Mouse (Mus musculus) inflammation-experienced regulatory T-cells, adult 16 weeks (primary cell): ENCODE measurements around the gene Olfr1173. TPM values are rescaled to one million over a fixed set of nuclear protein-coding genes. Genes with fewer than 3 reads are reported as not detected.

Experiments
- polyA plus RNA-seq: library from polyadenylated mRNA; unstranded; fragments of 100-300 nt; shearing (Covaris generic); gene quantifications from one replicate; pipeline ENCODE4 v1.2.1, GENCODE M21; 2017

Olfr1173 gene
- not detected for polyA plus RNA-seq

GRCm38 (mm10) chr2:88279775-88280174 lies at the start of gene Olfr1173:
Olfr1173 (minus strand) TSS chr2:88279875.

GRCm38 (mm10) chr2:88327115-88327514 lies 47.4 kb upstream of the Olfr1173 start, which contains the start of gene Olfr1175-ps:
Olfr1175-ps (minus strand) TSS chr2:88327215.

GRCm38 (mm10) chr2:88315035-88315434 lies 35.4 kb upstream of the Olfr1173 start, which contains the start of gene Olfr1174-ps:
Olfr1174-ps (minus strand) TSS chr2:88315135.

GRCm38 (mm10) chr2:88228234-88228633 lies 51.4 kb downstream of the Olfr1173 start, which contains the start of gene Olfr1170:
Olfr1170 (minus strand) TSS chr2:88228334.

Other genes starting within 250 kb of the Olfr1173 start
- gene Olfr73, start 242.2 kb downstream of the Olfr1173 start, polyA plus RNA-seq: not detected
- not detected for gene Olfr1162, start 228.7 kb downstream of the Olfr1173 start, polyA plus RNA-seq
- not detected for gene Olfr1163, start 208.0 kb downstream of the Olfr1173 start, polyA plus RNA-seq
- gene Olfr1164, start 185.9 kb downstream of the Olfr1173 start, polyA plus RNA-seq: not detected
- gene Olfr1166, start 151.6 kb downstream of the Olfr1173 start, polyA plus RNA-seq: not detected
- gene Olfr1167, start 124.7 kb downstream of the Olfr1173 start, polyA plus RNA-seq: not detected
- not detected for gene Olfr1168, start 98.0 kb downstream of the Olfr1173 start, polyA plus RNA-seq
- not detected for gene Olfr1170, start 51.5 kb downstream of the Olfr1173 start, polyA plus RNA-seq
- gene Olfr1174-ps, start 35.3 kb upstream of the Olfr1173 start, polyA plus RNA-seq: not detected
- not detected for gene Olfr1175-ps, start 47.3 kb upstream of the Olfr1173 start, polyA plus RNA-seq
- gene Olfr1176, start 56.8 kb upstream of the Olfr1173 start, polyA plus RNA-seq: not detected
- gene Olfr1177-ps, start 66.6 kb upstream of the Olfr1173 start, polyA plus RNA-seq: not detected
- gene Olfr1178, start 107.2 kb upstream of the Olfr1173 start, polyA plus RNA-seq: not detected
- gene Olfr1179, start 126.6 kb upstream of the Olfr1173 start, polyA plus RNA-seq: not detected
- gene Olfr1180, start 139.3 kb upstream of the Olfr1173 start, polyA plus RNA-seq: not detected
- gene Olfr1181, start 146.3 kb upstream of the Olfr1173 start, polyA plus RNA-seq: 0.07 TPM
- not detected for gene Gm13757, start 169.3 kb upstream of the Olfr1173 start, polyA plus RNA-seq
- gene Olfr1183, start 175.0 kb upstream of the Olfr1173 start, polyA plus RNA-seq: not detected
- gene Olfr1184, start 203.7 kb upstream of the Olfr1173 start, polyA plus RNA-seq: not detected
- not detected for gene Olfr1185-ps1, start 213.4 kb upstream of the Olfr1173 start, polyA plus RNA-seq
- not detected for gene Olfr1186, start 238.7 kb upstream of the Olfr1173 start, polyA plus RNA-seq